Mouse (Mus musculus) lung, postnatal 0 days (tissue): ENCODE results near the gene Tsc22d1. TPM values are rescaled to one million over a fixed set of nuclear protein-coding genes. Genes with fewer than 3 reads are reported as not detected.

Source experiments
- ATAC-seq: fragments of 200-750 bp; cut with Nextera tagmentation; 2 replicates; pipeline ENCODE4 v1.8.0; 2017; ENCODE audit warnings: moderate library complexity
- DNase-seq: peaks from one replicate; pipeline ENCODE4 v3.0.0-alpha.2; 2016; ENCODE audit warnings: low spot score
- H3K27ac ChIP-seq: fragments of 300-500 bp; sonication (generic); 2 replicates; pipeline ENCODE4 v1.5.1; 2014; ENCODE audit warnings: antibody characterized with exemption, mild to moderate bottlenecking, low read length, mixed read lengths
- H3K27me3 ChIP-seq: fragments of 300-500 bp; sonication (generic); replicated peaks from 2 replicates; pipeline ENCODE4 v1.6.1; 2014; ENCODE audit warnings: low read length, mixed read lengths; ENCODE audit not compliant: insufficient read depth
- H3K36me3 ChIP-seq: fragments of 300-500 bp; sonication (generic); 2 replicates; pipeline ENCODE4 v1.6.1; 2014; ENCODE audit warnings: low read length, mixed read lengths; ENCODE audit not compliant: insufficient read depth
- H3K4me1 ChIP-seq: fragments of 300-500 bp; sonication (generic); 2 replicates; pipeline ENCODE4 v1.6.1; 2014; ENCODE audit warnings: antibody characterized with exemption, low read depth, low read length, mixed read lengths; ENCODE audit not compliant: insufficient read depth
- H3K4me2 ChIP-seq: fragments of 300-500 bp; sonication (generic); replicated peaks from 2 replicates; pipeline ENCODE4 v1.6.1; 2014; ENCODE audit warnings: low read depth, mild to moderate bottlenecking, low read length, moderate library complexity, mixed read lengths
- H3K4me3 ChIP-seq: fragments of 300-500 bp; sonication (generic); 2 replicates; pipeline ENCODE4 v1.5.1; 2014; ENCODE audit warnings: low read depth, low read length
- H3K9ac ChIP-seq: fragments of 300-500 bp; sonication (generic); replicated peaks from 2 replicates; pipeline ENCODE4 v1.6.1; 2014; ENCODE audit warnings: low read depth, mild to moderate bottlenecking
- H3K9me3 ChIP-seq: fragments of 300-500 bp; sonication (generic); 2 replicates; pipeline ENCODE4 v1.6.1; 2016; ENCODE audit warnings: low read length, mixed read lengths
- CTCF ChIP-seq: IDR thresholded peaks from 2 replicates; pipeline ENCODE4 v1.5.1; 2016; ENCODE audit warnings: antibody characterized with exemption, mild to moderate bottlenecking
- EP300 ChIP-seq: IDR thresholded peaks from 2 replicates; pipeline ENCODE4 v1.6.1; 2016; ENCODE audit warnings: antibody characterized with exemption, mild to moderate bottlenecking, control low read depth
- WGBS: fragments of 180-500 bp; shearing (Covaris S2); extraction: QIAGEN DNeasy Blood & Tissue Kit; methylation state at CpG from one replicate; pipeline ENCODE4 v1.1.7; 2014; 5-methylcytosine and 5-hydroxymethylcytosine counted together
- polyA plus RNA-seq: library from polyadenylated mRNA; unstranded; fragments of >200 nt; fragmentation: Nextera tagmentation; extraction: Ambion mirVana; gene quantifications from 2 replicates; pipeline ENCODE4 v1.2.1, GENCODE M21; 2015

Gene Tsc22d1
- polyA plus RNA-seq, 1 experiment from 2014 or later = 635 TPM

DNA sequence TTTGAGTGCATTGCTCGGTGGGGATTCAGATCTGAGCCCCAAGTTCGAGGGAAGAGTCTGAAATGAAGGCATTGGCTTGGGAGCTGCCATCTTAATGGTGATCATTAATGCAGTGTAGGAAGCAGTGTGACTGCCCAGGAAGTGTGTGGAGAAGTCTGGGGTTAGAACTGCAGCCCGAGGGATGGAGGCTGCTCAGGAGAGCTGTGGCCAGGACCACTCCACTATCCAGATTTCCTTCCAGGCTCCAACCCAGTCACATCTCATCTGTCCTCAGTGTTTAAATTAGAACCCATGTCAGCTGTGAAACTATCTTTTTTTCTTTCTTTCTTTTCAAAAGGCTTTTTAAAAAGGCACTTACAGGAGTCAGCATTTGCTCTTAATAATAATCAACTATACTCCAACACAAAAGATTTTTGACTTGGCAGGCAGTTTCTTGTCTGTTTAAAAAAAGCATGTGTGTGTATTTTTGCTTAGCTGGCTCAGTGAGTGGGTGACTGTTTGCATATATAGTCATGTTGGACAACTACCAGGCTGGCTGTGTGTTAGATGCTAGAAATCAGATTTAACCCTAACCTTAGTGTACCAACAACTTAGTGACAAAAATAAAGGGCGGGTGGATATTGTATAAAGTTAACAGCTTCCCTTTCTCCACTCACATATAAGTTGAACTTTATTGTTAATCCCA, 48.8 kb downstream of the Tsc22d1 start:
- WGBS = 67% methylated on average over 4 of the region's 4 CpGs
- no peak overlapping the region for H3K4me2 ChIP-seq
- H3K9ac ChIP-seq = no peak overlapping the region
- H3K4me3 ChIP-seq = no peak overlapping the region
- no peaks in the 10 kb centered on the region for H3K27me3 ChIP-seq
- no peaks in the 10 kb centered on the region for H3K9me3 ChIP-seq
- no peaks in the 10 kb centered on the region for H3K36me3 ChIP-seq
- ATAC-seq (no peak), DNase-seq (peak; percentile 46)
- TF ChIP-seq EP300 (no peak), CTCF (no peak)
- peaks cover 10% of the 10 kb centered on the region for H3K4me1 ChIP-seq
- H3K27ac ChIP-seq = peak overlapping the region; percentile 1; the same call in 1 of the 2 replicates

DNA sequence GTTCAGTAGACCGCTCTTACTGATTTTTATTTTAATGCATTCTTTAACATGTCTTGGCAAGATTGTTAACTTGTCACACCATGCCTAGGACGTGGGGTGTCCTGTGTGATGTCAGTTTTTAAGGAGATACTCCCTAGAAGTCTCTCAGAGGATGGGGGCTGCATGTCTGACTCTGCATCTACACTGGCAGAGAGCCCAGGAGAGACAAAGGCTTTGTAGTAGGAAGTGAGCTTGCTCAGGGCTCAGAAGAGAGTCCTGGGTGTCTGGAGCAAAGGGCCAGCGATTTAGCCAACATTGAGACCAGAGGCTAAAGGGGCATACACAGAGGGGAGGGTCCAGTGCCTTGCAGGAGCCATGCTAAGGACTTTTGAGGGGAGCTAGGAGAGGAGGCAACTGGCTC, 50.2 kb downstream of the Tsc22d1 start:
- Histone ChIP-seq H3K9ac (no peak overlapping the region), H3K27me3 (no peaks in the 10 kb centered on the region), H3K4me1 (peaks cover 10% of the 10 kb centered on the region), H3K9me3 (no peaks in the 10 kb centered on the region), H3K4me3 (no peak overlapping the region), H3K27ac (no peak overlapping the region), H3K4me2 (no peak overlapping the region), H3K36me3 (no peaks in the 10 kb centered on the region)
- TF ChIP-seq CTCF (no peak), EP300 (no peak)
- ATAC-seq (no peak), DNase-seq (no peak)
- WGBS = 45% methylated on average over 3 of the region's 3 CpGs

GRCm38 (mm10) chr14:76466641-76467323, 52.0 kb downstream of the Tsc22d1 start:
- Histone ChIP-seq H3K9ac (no peak overlapping the region), H3K4me1 (peaks cover 10% of the 10 kb centered on the region), H3K36me3 (no peaks in the 10 kb centered on the region), H3K4me3 (no peak overlapping the region), H3K27ac (no peak overlapping the region), H3K4me2 (no peak overlapping the region), H3K27me3 (no peaks in the 10 kb centered on the region), H3K9me3 (no peaks in the 10 kb centered on the region)
- ATAC-seq (peak; percentile 83), DNase-seq (peak; percentile 92)
- 30% methylated on average over 18 of the region's 18 CpGs for WGBS
- peak; percentile 27; the same call in 1 of the 2 replicates for TF ChIP-seq EP300
- peak; percentile 84 for TF ChIP-seq CTCF

- ATAC-seq (no peak), DNase-seq (no peak)
- H3K4me2 ChIP-seq = no peak overlapping the region
- 60% methylated on average over 11 of the region's 11 CpGs for WGBS
- H3K9me3 ChIP-seq = no peaks in the 10 kb centered on the region
- H3K9ac ChIP-seq = no peak overlapping the region
- TF ChIP-seq EP300 (no peak), CTCF (no peak)
- no peaks in the 10 kb centered on the region for H3K27me3 ChIP-seq
- H3K36me3 ChIP-seq = no peaks in the 10 kb centered on the region
- no peak overlapping the region for H3K4me3 ChIP-seq
- no peak overlapping the region for H3K27ac ChIP-seq
- H3K4me1 ChIP-seq = peaks cover 10% of the 10 kb centered on the region
These were observed 53.2 kb downstream of the Tsc22d1 start for GRCm38 (mm10) chr14:76467932-76468331.

DNA sequence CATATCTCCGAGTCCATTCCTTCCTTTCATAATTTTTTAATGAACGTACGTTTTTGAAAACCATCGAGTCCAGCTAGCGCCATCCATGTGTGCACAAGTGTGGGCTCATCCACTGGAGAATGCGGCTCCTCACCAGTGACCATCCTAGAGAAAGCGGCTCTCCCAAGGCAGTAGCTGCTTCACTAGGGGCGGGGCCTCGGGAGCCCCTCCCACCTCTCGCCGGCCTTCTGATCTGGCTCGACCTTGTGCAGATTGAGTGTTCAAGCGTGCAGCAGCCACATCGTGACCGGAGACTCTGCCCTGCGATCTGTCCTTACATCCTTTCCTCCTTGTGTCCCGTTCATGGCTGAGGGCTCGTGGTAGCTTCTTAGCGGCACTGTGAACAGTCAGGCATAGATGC, 56.5 kb downstream of the Tsc22d1 start:
- Histone ChIP-seq H3K27me3 (no peaks in the 10 kb centered on the region), H3K27ac (no peak overlapping the region), H3K36me3 (no peaks in the 10 kb centered on the region), H3K9me3 (no peaks in the 10 kb centered on the region), H3K4me3 (no peak overlapping the region), H3K4me2 (no peak overlapping the region), H3K9ac (no peak overlapping the region), H3K4me1 (no peaks in the 10 kb centered on the region; the same call in 1 of the 2 replicates)
- TF ChIP-seq CTCF (no peak), EP300 (no peak)
- WGBS = 68% methylated on average over 19 of the region's 19 CpGs
- no peak for DNase-seq
- ATAC-seq = no peak

DNA sequence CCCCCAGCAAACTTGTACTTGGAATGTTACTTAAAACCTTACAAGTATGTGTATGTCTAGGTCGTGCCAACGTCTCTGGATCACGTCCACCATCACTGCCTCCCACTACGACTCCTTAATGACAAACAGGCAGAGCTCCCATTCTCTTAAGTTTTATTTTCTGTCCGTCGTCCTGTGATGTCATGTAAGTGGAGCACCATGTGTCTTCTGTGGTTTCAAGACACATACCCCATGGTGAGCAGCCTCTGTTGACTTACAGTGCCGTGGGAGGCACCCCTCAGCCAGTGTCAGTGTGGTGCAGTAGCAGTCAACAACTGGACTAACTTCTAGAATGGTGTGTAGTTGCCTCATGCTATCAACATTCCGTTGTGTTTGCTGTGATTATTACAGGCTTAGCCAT, 57.7 kb downstream of the Tsc22d1 start:
- no peak for ATAC-seq
- Histone ChIP-seq H3K27ac (no peak overlapping the region), H3K9me3 (no peaks in the 10 kb centered on the region), H3K4me2 (no peak overlapping the region), H3K4me3 (no peak overlapping the region), H3K4me1 (no peaks in the 10 kb centered on the region), H3K9ac (no peak overlapping the region), H3K27me3 (no peaks in the 10 kb centered on the region), H3K36me3 (no peaks in the 10 kb centered on the region)
- no peak for DNase-seq
- 64% methylated on average over 8 of the region's 8 CpGs for WGBS
- TF ChIP-seq EP300 (no peak), CTCF (no peak)
